Mouse (Mus musculus): ENCODE data around the gene Gpr152.

DNA sequence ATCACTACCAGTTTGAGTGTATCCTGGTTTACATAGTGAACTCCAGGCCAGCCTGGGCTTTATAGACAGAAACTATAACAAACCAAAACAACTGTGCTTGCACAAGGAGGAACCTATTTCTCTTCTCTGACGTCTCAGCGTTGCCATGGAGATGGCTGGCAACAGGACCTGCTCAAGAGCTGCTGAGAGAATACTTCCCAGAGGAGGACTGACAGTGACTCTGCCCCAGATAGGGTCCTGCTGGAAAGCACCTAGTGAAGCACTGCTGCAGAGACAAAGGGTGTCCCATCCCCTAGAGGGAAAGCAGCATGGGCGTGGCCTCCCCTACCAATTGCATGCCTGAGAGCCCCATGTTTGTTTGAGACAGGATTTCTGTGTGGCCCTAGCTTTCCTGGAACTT lies 42.3 kb downstream of the Gpr152 start:
- TF ChIP-seq CTCF (IDR thresholded peaks at IDR 0.05; ENCODE audit: insufficient read depth, low read length) (no peak), POLR2A (IDR thresholded peaks at IDR 0.05; ENCODE audit: borderline replicate concordance, extremely low read depth, low read depth, low read length) (no peak)
